Mouse (Mus musculus) spleen, postnatal 0 days (tissue): ENCODE measurements around the gene Tmem212. TPM values are rescaled to one million over a fixed set of nuclear protein-coding genes. Genes with fewer than 3 reads are reported as not detected.

Experiments used
- polyA plus RNA-seq: library from polyadenylated mRNA; unstranded; fragments of >200 nt; fragmentation: Nextera tagmentation; extraction: Ambion mirVana; gene quantifications from 2 replicates; pipeline ENCODE4 v1.2.1, GENCODE M21; 2015

Gene Tmem212
- polyA plus RNA-seq, result not detected in 2 replicates

DNA sequence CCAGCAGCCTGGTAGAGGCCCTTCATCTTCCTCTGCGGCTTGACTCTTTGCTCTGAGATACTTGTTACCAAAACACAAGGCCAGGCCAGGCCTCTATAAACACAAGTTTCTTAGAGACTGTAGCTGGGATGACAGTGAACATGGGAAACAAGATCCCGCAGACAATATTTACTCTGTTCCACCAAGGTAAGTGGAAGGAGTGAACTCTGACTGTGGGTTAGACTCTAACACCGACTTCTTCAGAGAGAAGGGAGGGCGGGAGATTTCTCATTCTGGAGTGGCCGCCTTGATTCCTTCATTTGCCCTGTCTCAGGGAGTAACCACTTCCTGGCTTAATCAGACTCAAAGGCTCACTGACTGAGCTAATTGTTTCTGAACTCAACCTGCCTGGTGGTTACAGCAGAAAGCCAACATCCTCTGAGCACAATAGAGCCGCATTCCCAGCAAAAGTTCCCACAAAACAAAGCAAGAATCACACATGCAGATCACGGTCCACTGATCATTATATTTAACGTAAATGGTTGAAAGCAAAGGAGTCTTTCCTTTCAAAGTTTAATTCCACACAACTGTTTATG is at the start of gene Tmem212:
Gene Tmem212 (minus strand): TSS at position 51 of the 575 bp plus-strand sequence.

DNA sequence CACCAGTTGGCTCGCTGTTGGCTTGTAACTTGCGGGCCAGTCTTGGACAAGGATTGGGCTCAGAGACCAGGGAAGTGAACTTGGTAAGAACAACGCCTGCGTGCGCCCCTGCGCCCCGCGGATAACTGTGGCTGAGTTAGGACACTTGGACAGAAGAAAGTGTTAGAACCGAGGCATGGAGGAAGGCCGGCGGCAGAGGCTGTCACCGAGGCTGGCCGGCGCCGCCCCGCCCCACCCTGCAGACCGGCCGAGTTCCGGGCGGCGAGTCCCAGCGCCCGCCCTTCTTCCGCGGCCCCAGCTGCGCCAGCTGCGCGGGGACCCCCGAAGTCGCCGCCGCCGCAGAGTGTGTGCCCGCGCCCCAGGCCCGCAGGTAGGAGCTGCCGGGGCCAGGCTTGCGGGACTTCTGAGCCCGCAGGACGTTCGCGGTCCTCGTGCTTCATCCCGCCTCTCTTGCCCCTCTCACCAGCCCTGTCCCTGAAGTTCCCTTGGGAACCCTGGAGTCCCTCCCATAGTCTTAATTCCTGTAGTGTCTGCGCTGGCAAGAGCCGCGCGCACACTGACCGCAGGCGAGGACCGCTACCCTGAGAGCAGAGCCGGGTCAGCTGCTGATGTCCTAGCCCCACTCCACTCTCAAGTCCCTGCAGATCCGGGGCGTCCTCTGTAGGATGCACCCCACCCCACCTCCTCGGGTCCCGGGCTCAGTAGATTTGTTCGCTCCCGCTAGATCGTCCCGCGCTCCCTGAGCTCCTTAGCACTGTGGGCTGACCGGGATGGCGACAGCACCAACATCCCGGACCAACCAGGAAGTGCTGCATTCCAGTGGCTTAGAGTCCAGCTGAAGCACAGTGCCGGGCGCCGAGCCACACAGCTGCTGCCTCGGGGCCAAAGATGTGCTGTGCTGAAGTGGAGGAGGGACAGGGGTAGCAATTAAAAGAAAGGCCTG is 42.5 kb upstream of the Tmem212 start, which contains the start of gene Pld1:
Gene Pld1 (plus strand): TSS at position 315 of the 943 bp plus-strand sequence.

Other genes with a start within 250 kb of the Tmem212 start
- 6.3 and 8.2 TPM in 2 replicates for gene Fndc3b, start 185.1 kb downstream of the Tmem212 start, polyA plus RNA-seq
- 3.0 and 3.1 TPM in 2 replicates for gene Pld1, start 42.3 kb upstream of the Tmem212 start, polyA plus RNA-seq